Mouse (Mus musculus) olfactory bulb, adult 2 months (tissue): ENCODE results near the gene Mog. TPM values are rescaled to one million over a fixed set of nuclear protein-coding genes. Genes with fewer than 3 reads are reported as not detected.
A peak's percentile ranks its signal among the peaks of the same experiment; 100 is the strongest.
"Not testable (repeated sequence)": the region's sequence is repeated elsewhere in the genome, so short reads cannot be mapped to it uniquely, and the experiment has no call there.

Experiments used
- H3K27ac ChIP-seq: fragments of 200-500 bp; 2 replicates; pipeline ENCODE4 v1.5.1; 2012; ENCODE audit warnings: low read depth, low read length; ENCODE audit not compliant: insufficient read depth
- H3K4me1 ChIP-seq: fragments of 200-500 bp; 2 replicates; pipeline ENCODE4 v1.6.1; 2012; ENCODE audit warnings: low read length; ENCODE audit not compliant: control insufficient read depth, insufficient read depth
- H3K4me3 ChIP-seq: fragments of 200-500 bp; 2 replicates; pipeline ENCODE4 v1.5.1; 2012; ENCODE audit warnings: mild to moderate bottlenecking, low read depth, low read length, moderate library complexity; ENCODE audit not compliant: insufficient read depth
- CTCF ChIP-seq: fragments of 200-500 bp; IDR thresholded peaks from 2 replicates; pipeline ENCODE4 v1.5.1; 2012; ENCODE audit warnings: low read depth, mild to moderate bottlenecking, low read length, moderate library complexity; ENCODE audit not compliant: insufficient read depth
- POLR2A ChIP-seq: fragments of 200-500 bp; IDR thresholded peaks from 2 replicates; pipeline ENCODE4 v1.6.1; 2012; ENCODE audit warnings: mild to moderate bottlenecking, low read depth, low read length, moderate library complexity; ENCODE audit not compliant: insufficient read depth
- WGBS: fragments of 180-500 bp; shearing (Covaris S2); methylation state at CpG from one replicate; pipeline ENCODE4 v1.1.7; 2018; 5-methylcytosine and 5-hydroxymethylcytosine counted together
- polyA plus RNA-seq: library from polyadenylated mRNA; stranded (reverse); fragments of >200 nt; gene quantifications from 2 replicates; pipeline ENCODE4 v1.2.4, GENCODE M21; 2012; ENCODE audit warnings: low replicate concordance; ENCODE audit not compliant: missing spikeins, insufficient read depth, insufficient read length

Gene Mog
- polyA plus RNA-seq, 1 experiment, result not detected

DNA sequence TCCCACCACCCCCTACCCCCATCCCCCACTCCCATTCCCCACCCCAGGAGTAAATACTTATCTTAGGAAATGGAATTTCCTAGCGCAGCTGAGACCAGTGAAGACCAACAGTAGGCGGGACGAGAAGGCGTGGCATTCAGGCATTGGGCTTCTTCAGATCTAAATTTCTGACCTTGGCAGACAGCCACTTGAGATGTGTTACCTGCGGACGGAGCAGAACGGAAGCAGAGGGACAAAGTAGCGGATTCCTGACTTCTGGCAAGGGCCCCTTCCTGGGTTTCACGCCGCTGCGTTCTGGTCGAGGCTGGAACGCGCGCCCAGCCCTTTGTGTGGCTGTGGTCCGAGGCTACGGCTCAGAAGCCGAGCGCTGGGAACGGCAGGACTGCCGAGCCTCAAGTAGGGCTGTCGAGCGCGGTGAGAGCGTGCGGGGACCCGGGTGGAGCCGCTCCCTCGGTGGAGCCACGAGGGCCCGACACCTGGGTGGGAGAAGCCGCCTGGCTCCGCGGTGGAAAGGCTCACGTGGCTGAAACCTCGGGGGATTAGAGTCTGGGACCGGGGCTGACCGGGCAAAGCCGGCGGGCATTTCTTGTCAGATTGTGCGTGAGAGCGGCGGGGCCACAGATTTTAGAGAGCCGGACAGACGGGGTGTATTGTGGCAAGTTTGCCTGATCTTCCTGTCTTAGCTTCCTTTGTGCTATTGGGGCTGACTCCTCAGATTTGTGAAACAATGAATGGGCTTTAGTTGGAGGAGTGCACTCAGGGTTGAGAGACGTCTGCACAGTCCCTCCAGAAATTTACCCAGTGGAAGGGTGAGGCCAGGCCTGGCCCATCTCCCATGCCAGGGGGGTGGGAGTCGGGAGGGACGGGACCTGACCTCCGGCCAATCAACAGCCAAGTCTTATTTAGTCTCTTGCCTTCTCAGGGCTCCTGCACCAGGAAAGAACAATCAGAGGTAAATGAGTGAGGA lies 20.6 kb downstream of the Mog start:
- Histone ChIP-seq H3K4me3 (peak overlapping the region; percentile 63), H3K4me1 (peaks cover 8% of the 10 kb centered on the region), H3K27ac (peak overlapping the region; percentile 75)
- WGBS, result 1% methylated on average over 49 of the region's 49 CpGs
- TF ChIP-seq CTCF (no peak), POLR2A (no peak)

GRCm38 (mm10) chr17:37000863-37001262 lies 22.3 kb downstream of the Mog start, which contains the start of gene Zfp57:
Gene Zfp57, plus strand, starts transcription at chr17:37001163.
- no peak within 1 kb of the TSS for H3K27ac ChIP-seq
- no peak for TF ChIP-seq POLR2A
- TF ChIP-seq CTCF, result no peak
- no peak within 1 kb of the TSS for H3K4me3 ChIP-seq
- WGBS, result 98% methylated on average over 7 of the region's 7 CpGs
- H3K4me1 ChIP-seq, result peaks cover 8% of the 10 kb centered on the region

- H3K4me3 ChIP-seq, result no peak overlapping the region
- TF ChIP-seq CTCF, result no peak
- TF ChIP-seq POLR2A, result no peak
- 86% methylated on average over 2 of the region's 2 CpGs for WGBS
- H3K4me1 ChIP-seq, result peaks cover 8% of the 10 kb centered on the region
- no peak overlapping the region for H3K27ac ChIP-seq
Observed at GRCm38 (mm10) chr17:36998477-36998876, 24.7 kb downstream of the Mog start.

- Histone ChIP-seq H3K4me3 (no peak overlapping the region), H3K27ac (no peak overlapping the region), H3K4me1 (no peaks in the 10 kb centered on the region)
- WGBS, result 33% methylated on average over 7 of the region's 7 CpGs
- TF ChIP-seq CTCF, result no peak
- no peak for TF ChIP-seq POLR2A
Observed at GRCm38 (mm10) chr17:36997033-36997735, 26.0 kb downstream of the Mog start.

DNA sequence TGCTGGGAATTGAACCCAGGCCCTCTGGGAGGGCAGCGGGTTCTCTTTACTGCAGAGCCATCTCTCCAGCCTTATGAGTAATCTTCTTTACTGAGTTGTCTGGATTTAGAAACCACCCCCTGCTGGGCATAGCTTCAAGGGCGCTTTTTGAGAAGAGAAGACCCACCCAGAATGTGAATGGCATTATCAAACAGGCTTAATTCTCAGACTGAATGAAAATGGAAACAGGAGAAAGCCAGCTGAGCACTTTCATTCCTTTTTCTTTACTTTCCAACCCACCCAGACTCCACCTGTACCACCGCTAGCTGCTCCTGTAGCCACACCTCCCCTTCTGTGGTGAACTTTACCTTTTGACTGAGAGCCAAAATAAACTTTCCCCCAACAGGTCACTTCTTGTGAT lies 27.8 kb downstream of the Mog start:
- no peaks in the 10 kb centered on the region for H3K4me1 ChIP-seq
- TF ChIP-seq CTCF (no peak), POLR2A (no peak)
- H3K4me3 ChIP-seq, result no peak overlapping the region
- no peak overlapping the region for H3K27ac ChIP-seq
- WGBS, result 64% methylated on average over 3 of the region's 3 CpGs

- 90% methylated on average over 2 of the region's 2 CpGs for WGBS
- no peak overlapping the region for H3K27ac ChIP-seq
- no peak overlapping the region for H3K4me3 ChIP-seq
- no peaks in the 10 kb centered on the region for H3K4me1 ChIP-seq
- no peak for TF ChIP-seq CTCF
Observed at GRCm38 (mm10) chr17:36994528-36994927, 28.7 kb downstream of the Mog start.

- 95% methylated on average over 4 of the region's 4 CpGs for WGBS
- H3K27ac ChIP-seq, result no peak overlapping the region
- TF ChIP-seq CTCF (no peak), POLR2A (no peak)
Observed at GRCm38 (mm10) chr17:36993770-36994325, 29.4 kb downstream of the Mog start.

DNA sequence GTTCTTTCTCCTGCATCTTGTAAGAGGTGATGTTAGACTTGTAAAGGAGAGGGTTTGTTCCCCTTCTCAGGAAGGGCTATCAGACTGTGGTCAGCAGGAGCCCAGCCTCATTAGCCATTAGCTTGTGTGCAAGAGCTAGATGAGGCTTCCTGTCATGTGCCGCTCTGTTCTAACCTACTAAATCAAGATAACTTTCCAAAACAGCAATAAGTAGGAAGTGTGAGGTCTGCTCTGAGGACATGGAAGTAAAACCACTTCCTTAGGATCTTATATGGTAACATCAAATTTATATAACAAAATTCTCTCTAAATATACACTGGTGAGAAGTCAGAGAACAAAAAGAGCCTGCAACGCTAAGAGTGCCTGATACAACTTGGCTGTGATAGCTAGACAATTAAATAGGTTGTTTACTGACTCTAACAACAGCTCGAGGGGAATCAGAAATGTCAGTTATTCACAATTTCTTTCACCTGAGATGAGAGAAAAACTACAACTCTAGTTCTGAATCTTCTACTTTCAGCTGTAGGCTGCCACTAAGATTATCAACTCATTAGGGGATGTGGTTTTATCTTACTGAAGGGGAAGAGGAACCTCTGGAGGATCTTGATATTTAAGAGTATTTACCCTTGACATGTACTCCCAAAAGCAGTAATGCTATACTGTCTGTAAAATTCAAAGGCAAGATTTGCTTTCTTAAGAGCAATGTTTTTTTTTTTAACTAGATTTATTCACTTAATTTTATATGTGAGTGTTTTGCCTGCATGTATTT lies 30.7 kb downstream of the Mog start:
- WGBS, result 75% methylated on average over 3 of the region's 3 CpGs
- H3K27ac ChIP-seq, result no peak overlapping the region
- H3K4me1 ChIP-seq, result peaks cover 4% of the 10 kb centered on the region; the same call in 1 of the 2 replicates
- no peak overlapping the region for H3K4me3 ChIP-seq
- TF ChIP-seq CTCF (no peak), POLR2A (no peak)

More at GRCm38 (mm10) chr17:36993770-36994325, 29.4 kb downstream of the Mog start:
- Histone ChIP-seq H3K4me3 (no peak overlapping the region), H3K4me1 (no peaks in the 10 kb centered on the region)

GRCm38 (mm10) chr17:36990630-36991029 lies 32.6 kb downstream of the Mog start:
- H3K4me1 ChIP-seq, H3K27ac ChIP-seq, H3K4me3 ChIP-seq: not testable (repeated sequence)
- WGBS, result 88% methylated on average over 6 of the region's 6 CpGs
